Mouse (Mus musculus) embryonic facial prominence, embryonic 13.5 days (tissue): ENCODE data around the gene Wsb2. TPM values are rescaled to one million over a fixed set of nuclear protein-coding genes. Genes with fewer than 3 reads are reported as not detected.
"Not testable (repeated sequence)": the region's sequence is repeated elsewhere in the genome, so short reads cannot be mapped to it uniquely, and the experiment has no call there.

ENCODE experiments used
- ATAC-seq: fragments of 200-750 bp; cut with Nextera tagmentation; 2 replicates; pipeline ENCODE4 v1.8.0; 2017; ENCODE audit warnings: low read depth; ENCODE audit not compliant: insufficient number of reproducible peaks, insufficient read depth, low FRiP score, low TSS enrichment
- H3K27ac ChIP-seq: fragments of 300-500 bp; sonication (generic); 2 replicates; pipeline ENCODE4 v1.5.1; 2015; ENCODE audit warnings: moderate library complexity, mild to moderate bottlenecking, inconsistent platforms
- H3K27me3 ChIP-seq: fragments of 300-500 bp; sonication (generic); 2 replicates; pipeline ENCODE4 v1.6.1; 2015; ENCODE audit warnings: mild to moderate bottlenecking, inconsistent platforms
- H3K36me3 ChIP-seq: fragments of 300-500 bp; sonication (generic); 2 replicates; pipeline ENCODE4 v1.6.1; 2015; ENCODE audit warnings: mild to moderate bottlenecking, inconsistent platforms
- H3K4me1 ChIP-seq: fragments of 300-500 bp; sonication (generic); 2 replicates; pipeline ENCODE4 v1.6.1; 2015; ENCODE audit warnings: inconsistent platforms
- H3K4me2 ChIP-seq: fragments of 300-500 bp; sonication (generic); 2 replicates; pipeline ENCODE4 v1.6.1; 2015; ENCODE audit warnings: moderate library complexity, mild to moderate bottlenecking, inconsistent platforms
- H3K4me3 ChIP-seq: fragments of 300-500 bp; sonication (generic); 2 replicates; pipeline ENCODE4 v1.5.1; 2015; ENCODE audit warnings: mild to moderate bottlenecking, inconsistent platforms
- H3K9ac ChIP-seq: fragments of 300-500 bp; sonication (generic); 2 replicates; pipeline ENCODE4 v1.6.1; 2015; ENCODE audit warnings: mild to moderate bottlenecking, inconsistent platforms
- H3K9me3 ChIP-seq: fragments of 300-500 bp; sonication (generic); 2 replicates; pipeline ENCODE4 v1.6.1; 2016; ENCODE audit warnings: inconsistent platforms
- WGBS: fragments of 180-500 bp; shearing (Covaris S2); methylation state at CpG from one replicate; pipeline ENCODE4 v1.1.7; 2015; ENCODE audit warnings: mixed read lengths; 5-methylcytosine and 5-hydroxymethylcytosine counted together
- polyA plus RNA-seq: library from polyadenylated mRNA; unstranded; fragments of >200 nt; fragmentation: Nextera tagmentation; extraction: Ambion mirVana; gene quantifications from 2 replicates; pipeline ENCODE4 v1.2.1, GENCODE M21; 2015

Gene Wsb2
- polyA plus RNA-seq, 1 experiment from 2014 or later: 46.1 TPM

DNA sequence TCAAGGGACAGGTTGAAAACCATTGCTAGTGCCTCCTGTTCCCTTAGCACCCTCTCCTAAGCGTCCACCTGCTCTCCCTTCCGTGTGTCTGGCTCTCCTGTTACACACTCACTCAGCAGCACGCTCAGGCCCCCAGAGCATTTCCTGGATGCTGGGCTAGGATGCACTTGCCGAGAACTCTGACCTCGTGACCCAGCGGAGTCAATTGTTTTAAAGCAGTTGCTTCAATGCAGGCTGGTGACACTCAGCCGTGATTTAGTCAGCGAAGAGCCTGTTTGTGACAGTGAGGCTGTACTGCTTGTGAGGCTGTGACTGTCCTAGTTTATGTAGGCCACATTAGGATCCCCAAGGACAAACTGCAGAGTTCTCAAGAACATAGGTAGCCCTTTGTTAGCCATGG is 10.1 kb downstream of the Wsb2 start:
- Histone ChIP-seq H3K9ac (no peak overlapping the region), H3K27me3 (no peaks in the 10 kb centered on the region), H3K9me3 (no peaks in the 10 kb centered on the region), H3K27ac (no peak overlapping the region), H3K4me2 (no peak overlapping the region), H3K4me1 (peaks cover 13% of the 10 kb centered on the region; the same call in 1 of the 2 replicates), H3K36me3 (peaks cover 88% of the 10 kb centered on the region), H3K4me3 (no peak overlapping the region)
- no peak for ATAC-seq
- WGBS: 36% methylated on average over 8 of the region's 8 CpGs

- Histone ChIP-seq H3K4me2 (no peak overlapping the region), H3K27ac (no peak overlapping the region), H3K4me3 (no peak overlapping the region), H3K9ac (no peak overlapping the region), H3K27me3 (no peaks in the 10 kb centered on the region), H3K36me3 (peaks cover 95% of the 10 kb centered on the region), H3K4me1 (no peaks in the 10 kb centered on the region), H3K9me3 (no peaks in the 10 kb centered on the region)
- ATAC-seq: no peak
- 92% methylated on average over 10 of the region's 10 CpGs for WGBS
Measured at GRCm38 (mm10) chr5:117370592-117370991, 13.5 kb downstream of the Wsb2 start.

DNA sequence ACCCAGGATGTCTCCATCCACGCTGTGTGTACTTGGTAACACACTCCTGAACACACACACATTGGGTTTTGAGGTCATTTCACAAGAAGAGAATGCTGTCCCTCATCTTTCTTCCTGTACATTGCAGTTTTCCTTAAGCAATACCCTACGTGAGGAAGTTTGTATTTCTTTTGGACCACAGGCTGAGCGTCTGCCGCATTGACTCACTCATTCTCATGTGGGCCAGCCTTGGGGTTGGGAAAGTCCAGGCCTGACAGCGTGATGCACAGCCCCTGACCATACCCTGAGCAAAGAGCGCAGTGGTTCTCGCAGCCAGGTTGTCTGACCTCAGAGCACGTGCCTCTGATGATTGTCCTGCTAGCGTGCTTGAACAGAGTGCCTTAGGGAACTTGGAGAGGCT is 16.3 kb downstream of the Wsb2 start:
- Histone ChIP-seq H3K4me1 (no peaks in the 10 kb centered on the region), H3K27me3 (no peaks in the 10 kb centered on the region), H3K9ac (no peak overlapping the region), H3K27ac (no peak overlapping the region), H3K4me3 (no peak overlapping the region), H3K36me3 (peaks cover 92% of the 10 kb centered on the region), H3K4me2 (no peak overlapping the region), H3K9me3 (no peaks in the 10 kb centered on the region)
- no peak for ATAC-seq
- WGBS: 89% methylated on average over 9 of the region's 9 CpGs

- H3K4me2 ChIP-seq: no peak overlapping the region
- 88% methylated on average over 7 of the region's 7 CpGs for WGBS
- no peak for ATAC-seq
- H3K9ac ChIP-seq: no peak overlapping the region
- H3K9me3 ChIP-seq: no peaks in the 10 kb centered on the region
- H3K36me3 ChIP-seq: peaks cover 91% of the 10 kb centered on the region
- no peak overlapping the region for H3K4me3 ChIP-seq
- H3K27me3 ChIP-seq: no peaks in the 10 kb centered on the region
- no peak overlapping the region for H3K27ac ChIP-seq
- H3K4me1 ChIP-seq: no peaks in the 10 kb centered on the region
Measured at GRCm38 (mm10) chr5:117374372-117375049, 17.4 kb downstream of the Wsb2 start.

GRCm38 (mm10) chr5:117376331-117376761 is 19.2 kb downstream of the Wsb2 start:
- no peak for ATAC-seq
- H3K9me3 ChIP-seq: no peaks in the 10 kb centered on the region
- H3K4me1 ChIP-seq: no peaks in the 10 kb centered on the region
- no peak overlapping the region for H3K4me2 ChIP-seq
- H3K36me3 ChIP-seq: peaks cover 91% of the 10 kb centered on the region
- H3K9ac ChIP-seq: no peak overlapping the region
- H3K4me3 ChIP-seq: no peak overlapping the region
- no peak overlapping the region for H3K27ac ChIP-seq
- H3K27me3 ChIP-seq: no peaks in the 10 kb centered on the region
- WGBS: 74% methylated on average over 11 of the region's 11 CpGs

DNA sequence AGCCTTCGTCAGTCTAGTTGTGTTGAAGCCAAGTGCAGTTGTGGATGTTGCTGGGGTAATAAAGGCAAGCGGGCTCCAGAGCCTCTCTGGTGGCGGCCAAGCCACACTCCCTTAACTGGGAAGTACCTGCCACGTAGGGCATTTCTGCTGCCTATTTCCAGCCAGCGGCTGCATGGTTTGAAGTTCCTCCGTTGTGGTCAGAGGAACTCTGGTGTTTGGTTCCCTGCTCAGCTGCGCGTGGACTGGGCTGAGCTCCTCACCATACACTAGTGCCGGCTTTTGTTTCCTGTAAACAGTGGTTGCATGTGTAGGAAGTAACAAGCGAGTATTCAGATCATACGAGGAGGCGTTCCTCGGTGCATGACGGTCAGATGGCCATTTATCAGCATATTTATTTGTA is 20.6 kb downstream of the Wsb2 start:
- H3K4me2 ChIP-seq, H3K4me3 ChIP-seq, H3K9me3 ChIP-seq, H3K27ac ChIP-seq, H3K9ac ChIP-seq, ATAC-seq, H3K27me3 ChIP-seq, H3K4me1 ChIP-seq: not testable (repeated sequence)
- WGBS: 96% methylated on average over 14 of the region's 14 CpGs
- H3K36me3 ChIP-seq: peaks cover 91% of the 10 kb centered on the region

- no peak overlapping the region for H3K4me3 ChIP-seq
- no peak overlapping the region for H3K9ac ChIP-seq
- no peaks in the 10 kb centered on the region for H3K27me3 ChIP-seq
- H3K9me3 ChIP-seq: no peaks in the 10 kb centered on the region
- H3K4me2 ChIP-seq: no peak overlapping the region
- peaks cover 92% of the 10 kb centered on the region for H3K36me3 ChIP-seq
- 84% methylated on average over 4 of the region's 4 CpGs for WGBS
- H3K4me1 ChIP-seq: no peaks in the 10 kb centered on the region
- ATAC-seq: no peak
- no peak overlapping the region for H3K27ac ChIP-seq
Measured at GRCm38 (mm10) chr5:117380199-117380598, 23.1 kb downstream of the Wsb2 start.

- Histone ChIP-seq H3K4me2 (no peak overlapping the region), H3K4me3 (no peak overlapping the region), H3K9me3 (no peaks in the 10 kb centered on the region), H3K4me1 (no peaks in the 10 kb centered on the region), H3K27me3 (no peaks in the 10 kb centered on the region), H3K9ac (no peak overlapping the region), H3K27ac (no peak overlapping the region), H3K36me3 (peaks cover 89% of the 10 kb centered on the region)
- WGBS: 81% methylated on average over 7 of the region's 7 CpGs
- ATAC-seq: no peak
Measured at GRCm38 (mm10) chr5:117381785-117382184, 24.7 kb downstream of the Wsb2 start.

DNA sequence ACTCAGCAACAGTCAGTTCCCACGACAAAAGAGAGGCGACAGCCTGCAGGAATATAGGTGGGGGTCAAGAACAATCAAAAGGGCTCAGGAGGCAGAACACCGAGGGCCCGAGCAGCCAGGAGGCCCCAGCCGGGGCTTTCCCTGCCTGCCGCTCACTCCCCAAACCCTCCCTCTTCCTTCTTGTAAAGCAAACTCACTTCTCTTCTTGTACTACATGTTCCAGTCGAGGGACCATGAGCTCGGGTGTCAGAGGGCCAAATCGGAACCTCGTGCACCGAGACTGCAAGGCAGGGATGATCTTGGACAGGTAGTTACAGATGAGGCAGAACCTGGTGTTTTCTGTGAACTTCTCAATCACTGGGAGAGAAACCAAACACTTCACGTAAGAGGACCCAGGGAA is 26.1 kb downstream of the Wsb2 start:
- ATAC-seq: no peak
- Histone ChIP-seq H3K9ac (no peak overlapping the region), H3K4me1 (peaks cover 10% of the 10 kb centered on the region), H3K27ac (no peak overlapping the region), H3K9me3 (no peaks in the 10 kb centered on the region), H3K27me3 (no peaks in the 10 kb centered on the region), H3K36me3 (peaks cover 79% of the 10 kb centered on the region), H3K4me3 (no peak overlapping the region), H3K4me2 (no peak overlapping the region)
- WGBS: 78% methylated on average over 12 of the region's 12 CpGs

DNA sequence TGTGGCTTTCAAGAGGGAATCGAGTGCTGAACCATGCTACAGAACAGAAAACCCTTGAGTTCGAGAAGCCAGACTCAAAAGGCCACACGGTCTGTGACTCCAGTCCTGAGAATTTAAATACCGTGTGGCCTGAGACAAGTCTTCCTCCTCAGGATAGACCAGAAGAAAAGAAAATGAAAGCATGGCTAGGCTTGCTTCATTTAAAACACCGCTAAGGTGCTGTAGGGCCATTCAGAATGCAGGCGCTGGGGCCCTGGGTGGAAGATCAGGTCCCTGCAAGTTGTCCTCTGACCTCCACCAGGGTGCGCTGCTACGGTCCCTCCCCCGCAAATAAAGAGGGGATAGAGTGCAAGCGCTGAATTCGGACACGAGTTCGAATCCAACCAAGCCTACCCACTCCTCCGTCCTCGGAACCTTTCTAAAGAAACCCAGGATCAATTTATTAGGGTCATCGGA is 31.2 kb downstream of the Wsb2 start:
- ATAC-seq: 0 out of 2 replicates have a peak, but pooled peaks have one; percentile 2
- Histone ChIP-seq H3K27me3 (no peaks in the 10 kb centered on the region), H3K9me3 (no peaks in the 10 kb centered on the region; the same call in 1 of the 2 replicates), H3K4me3 (peak overlapping the region; percentile 86), H3K27ac (0 out of 2 replicates have a peak overlapping the region, but pooled peaks have one; percentile 28), H3K4me1 (peaks cover 12% of the 10 kb centered on the region), H3K36me3 (peaks cover 30% of the 10 kb centered on the region), H3K4me2 (peak overlapping the region; percentile 78), H3K9ac (peak overlapping the region; percentile 93)
- WGBS: 9% methylated on average over 16 of the region's 16 CpGs

GRCm38 (mm10) chr5:117388877-117389276 is 31.8 kb downstream of the Wsb2 start, which contains the start of gene Rfc5:
Gene Rfc5, minus strand, starts transcription at chr5:117389047.
- WGBS: under 1% methylated on average over 44 of the region's 44 CpGs
- Histone ChIP-seq H3K4me2 (peak within 1 kb of the TSS; percentile 78), H3K36me3 (peaks cover 26% of the 10 kb centered on the region), H3K27me3 (no peaks in the 10 kb centered on the region), H3K4me3 (peak within 1 kb of the TSS; percentile 86), H3K4me1 (peaks cover 12% of the 10 kb centered on the region), H3K9ac (peak within 1 kb of the TSS; percentile 93), H3K9me3 (no peaks in the 10 kb centered on the region; the same call in 1 of the 2 replicates), H3K27ac (peak within 1 kb of the TSS; percentile 28; the same call in 1 of the 2 replicates)
- peak; percentile 93 for ATAC-seq

DNA sequence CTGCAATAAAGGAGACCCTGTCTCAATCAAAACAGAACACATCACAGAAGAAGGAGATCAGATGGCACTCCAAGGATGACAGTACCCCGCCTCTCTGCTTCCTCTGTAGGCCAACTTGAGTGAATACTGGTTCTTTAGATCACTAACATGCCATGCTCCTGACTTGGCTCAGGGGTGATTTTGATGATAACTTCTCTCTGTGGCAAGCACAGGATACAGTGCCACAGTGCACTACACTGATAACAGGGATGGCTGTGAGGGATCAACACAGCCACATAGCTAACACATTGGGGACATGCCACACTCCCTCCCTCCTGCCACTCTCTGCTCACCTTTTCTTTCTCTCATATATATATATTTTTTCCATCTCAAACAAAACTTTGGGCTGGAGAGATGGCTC is 33.8 kb downstream of the Wsb2 start:
- Histone ChIP-seq H3K27me3 (no peaks in the 10 kb centered on the region), H3K4me1 (peaks cover 12% of the 10 kb centered on the region), H3K27ac (no peak overlapping the region), H3K9ac (no peak overlapping the region), H3K9me3 (no peaks in the 10 kb centered on the region; the same call in 1 of the 2 replicates), H3K36me3 (peaks cover 5% of the 10 kb centered on the region), H3K4me3 (no peak overlapping the region), H3K4me2 (no peak overlapping the region)
- ATAC-seq: no peak
- 86% methylated on average over 1 of the region's 1 CpGs for WGBS
